38 mouse cellular contexts compared by ENCODE assay signal in the genomic region with DNA sequence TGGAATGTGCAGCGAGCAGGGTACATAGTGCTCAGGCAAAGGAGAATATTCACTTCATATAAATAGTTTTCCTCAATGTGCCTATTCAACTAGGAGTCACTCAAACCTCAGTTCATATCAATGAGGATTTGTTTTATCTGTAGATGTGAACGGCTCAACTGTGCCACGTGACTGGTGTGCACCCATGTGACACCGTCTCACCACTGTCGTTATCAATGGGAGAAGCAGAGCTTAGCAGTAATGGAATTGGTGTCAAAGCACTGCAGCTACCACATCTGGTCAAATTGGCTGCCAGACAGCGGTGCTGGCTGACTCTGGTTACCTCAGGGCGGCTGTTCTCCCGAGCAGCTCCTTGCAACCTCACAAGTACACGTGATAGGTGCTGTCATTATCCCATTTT. TPM values are rescaled to one million over a fixed set of nuclear protein-coding genes. Genes with fewer than 3 reads are reported as not detected.
"Had no signal": no experiment of that assay in that cellular context is flagged by ENCODE, and none has a peak within 500 bp of the region (broad histone marks: within the 10 kb centered on the region; RNA-seq: fewer than 3 reads in every experiment).

No protein-coding gene starts in this region.

- H3K4me1 ChIP-seq: intestine, embryonic 15.5 days; limb, embryonic 10.5 days; limb, embryonic 12.5 days had no signal

- H3K9ac ChIP-seq: heart, embryonic 12.5 days; hindbrain, embryonic 12.5 days; hindbrain, embryonic 14.5 days; intestine, embryonic 15.5 days; limb, embryonic 12.5 days; liver, embryonic 13.5 days; liver, embryonic 15.5 days had no signal

- H3K4me2 ChIP-seq: heart, embryonic 12.5 days; hindbrain, embryonic 12.5 days; hindbrain, embryonic 14.5 days; intestine, embryonic 15.5 days; limb, embryonic 12.5 days; liver, embryonic 13.5 days; liver, embryonic 15.5 days had no signal

- H3K4me3 ChIP-seq: gastrocnemius, adult 2 months; heart, embryonic 10.5 days; heart, embryonic 12.5 days; hindbrain, embryonic 10.5 days; hindbrain, embryonic 12.5 days; intestine, embryonic 15.5 days; layer of hippocampus, adult 2 months; left cerebral cortex, adult 2 months; limb, embryonic 10.5 days; limb, embryonic 12.5 days; liver, embryonic 13.5 days; liver, embryonic 15.5 days had no signal

- DNase-seq: gastrocnemius, adult 2 months; gastrocnemius, postnatal 10 days; gastrocnemius, postnatal 25 days; heart, postnatal 10 days; heart, postnatal 4 days; kidney, adult 18-20 months; kidney, adult 8-10 months; kidney, postnatal 10 days; kidney, postnatal 25 days; kidney, postnatal 4 days; liver; liver, embryonic 13.5 days had no signal

- ATAC-seq: hindbrain, embryonic 16.5 days; inflammation-experienced regulatory T-cells, adult 6 months; intestine, embryonic 15.5 days; intestine, postnatal 0 days had no signal

- H3K9me3 ChIP-seq: heart, embryonic 10.5 days; heart, embryonic 12.5 days; hindbrain, embryonic 10.5 days; hindbrain, embryonic 12.5 days; intestine, embryonic 15.5 days; limb, embryonic 10.5 days; limb, embryonic 12.5 days; liver, embryonic 13.5 days; liver, embryonic 15.5 days had no signal

- H3K36me3 ChIP-seq: heart, embryonic 10.5 days; heart, embryonic 12.5 days; hindbrain, embryonic 10.5 days; hindbrain, embryonic 12.5 days; intestine, embryonic 15.5 days; limb, embryonic 10.5 days; limb, embryonic 12.5 days; liver, embryonic 13.5 days; liver, embryonic 15.5 days had no signal

- H3K27me3 ChIP-seq: heart, embryonic 12.5 days; hindbrain, embryonic 12.5 days; intestine, embryonic 15.5 days; limb, embryonic 12.5 days; liver, embryonic 13.5 days; liver, embryonic 15.5 days had no signal

- H3K27ac ChIP-seq: gastrocnemius, adult 2 months; heart, embryonic 10.5 days; hindbrain, embryonic 10.5 days; hindbrain, embryonic 12.5 days; hindbrain, embryonic 14.5 days; intestine, embryonic 15.5 days; layer of hippocampus, adult 2 months; left cerebral cortex, adult 2 months; limb, embryonic 10.5 days; limb, embryonic 12.5 days; liver, embryonic 13.5 days; liver, embryonic 15.5 days had no signal

RNA-seq across cellular contexts. Expression of gene Dnase2b, which starts 10.7 kb away (rescaled TPM):
- total RNA-seq: gastrocnemius, postnatal 10 days; gastrocnemius, postnatal 25 days; granulocyte monocyte progenitor cell, adult 5-6 weeks; heart, adult 8-10 months; heart, postnatal 10 days; heart, postnatal 25 days; heart, postnatal 4 days; layer of hippocampus, adult 2 months; layer of hippocampus, postnatal 10 days; layer of hippocampus, postnatal 25 days; left cerebral cortex, adult 2 months; left cerebral cortex, postnatal 14 days; left cerebral cortex, postnatal 36 days had no signal
- polyA plus RNA-seq: heart, embryonic 10.5 days; heart, embryonic 12.5 days; heart, embryonic 14.5 days; heart, embryonic 16.5 days; hindbrain, embryonic 10.5 days; hindbrain, embryonic 12.5 days; hindbrain, embryonic 14.5 days; hindbrain, embryonic 16.5 days; inflammation-experienced regulatory T-cells, adult 6 months; intestine, postnatal 0 days; kidney, embryonic 14.5 days; kidney, embryonic 16.5 days; limb, embryonic 12.5 days had no signal

RNA-seq across cellular contexts. Expression of gene Uox, which starts 34.4 kb away (rescaled TPM):
- total RNA-seq: gastrocnemius, adult 2 months; gastrocnemius, postnatal 25 days; granulocyte monocyte progenitor cell, adult 5-6 weeks; heart, adult 8-10 months; heart, postnatal 10 days; heart, postnatal 25 days; heart, postnatal 4 days; layer of hippocampus, postnatal 25 days had no signal
- polyA plus RNA-seq: heart, embryonic 10.5 days; heart, embryonic 14.5 days; hindbrain, embryonic 10.5 days; hindbrain, embryonic 12.5 days; hindbrain, embryonic 14.5 days; hindbrain, embryonic 16.5 days; kidney, embryonic 14.5 days; limb, embryonic 10.5 days; limb, embryonic 12.5 days had no signal

RNA-seq across cellular contexts. Expression of gene 4930503B20Rik, which starts 46.5 kb away (rescaled TPM):
- total RNA-seq: gastrocnemius, adult 2 months; gastrocnemius, postnatal 25 days; gastrocnemius, postnatal 4 days; heart, postnatal 10 days; heart, postnatal 25 days; layer of hippocampus, adult 2 months; layer of hippocampus, postnatal 10 days; layer of hippocampus, postnatal 25 days; left cerebral cortex, adult 2 months; left cerebral cortex, postnatal 36 days had no signal
- polyA plus RNA-seq: heart, embryonic 10.5 days; heart, embryonic 12.5 days; heart, embryonic 14.5 days; hindbrain, embryonic 10.5 days; hindbrain, embryonic 12.5 days; hindbrain, embryonic 14.5 days; hindbrain, embryonic 16.5 days; inflammation-experienced regulatory T-cells, adult 6 months; intestine, embryonic 15.5 days; intestine, postnatal 0 days; kidney, embryonic 14.5 days; limb, embryonic 10.5 days; limb, embryonic 12.5 days; liver, embryonic 13.5 days; liver, embryonic 15.5 days had no signal
